ENCODE assay signal across 22 mouse cellular contexts in genomic region chr2:102026156-102026555, GRCm38 (mm10).
"Had no signal": no experiment of that assay in that cellular context is flagged by ENCODE, and none has a peak within 500 bp of the region (broad histone marks: within the 10 kb centered on the region; RNA-seq: fewer than 3 reads in every experiment).

No protein-coding gene starts in this region.

- H3K4me3 ChIP-seq: layer of hippocampus, adult 2 months; limb, embryonic 12.5 days; limb, embryonic 15.5 days; midbrain, embryonic 12.5 days; midbrain, embryonic 15.5 days; neural tube, embryonic 12.5 days; neural tube, embryonic 15.5 days had no signal

- H3K4me2 ChIP-seq: limb, embryonic 12.5 days; limb, embryonic 15.5 days; liver, embryonic 11.5 days; lung, embryonic 14.5 days; midbrain, embryonic 12.5 days; midbrain, embryonic 15.5 days; neural tube, embryonic 12.5 days; neural tube, embryonic 15.5 days had no signal

- H3K27ac ChIP-seq: kidney, postnatal 0 days; limb, embryonic 12.5 days; limb, embryonic 15.5 days; liver, embryonic 14.5 days; macrophage; midbrain, embryonic 12.5 days; midbrain, embryonic 15.5 days; neural tube, embryonic 12.5 days; neural tube, embryonic 15.5 days had no signal

- H3K9me3 ChIP-seq: limb, embryonic 12.5 days; limb, embryonic 15.5 days; midbrain, embryonic 12.5 days; midbrain, embryonic 15.5 days; neural tube, embryonic 12.5 days; neural tube, embryonic 15.5 days had no signal

- H3K9ac ChIP-seq: limb, embryonic 12.5 days; limb, embryonic 15.5 days; liver, embryonic 14.5 days; liver, postnatal 0 days; lung, embryonic 14.5 days; midbrain, embryonic 12.5 days; midbrain, embryonic 15.5 days; neural tube, embryonic 12.5 days; neural tube, embryonic 15.5 days had no signal

- ATAC-seq: liver, postnatal 0 days; lung, postnatal 0 days; midbrain, embryonic 15.5 days had no signal

- H3K27me3 ChIP-seq: limb, embryonic 12.5 days; limb, embryonic 15.5 days; midbrain, embryonic 12.5 days; midbrain, embryonic 15.5 days; neural tube, embryonic 12.5 days; neural tube, embryonic 15.5 days had no signal

- DNase-seq: kidney, adult 2 months; kidney, postnatal 25 days; layer of hippocampus, postnatal 36 days; left cerebral cortex, postnatal 4 days; liver, postnatal 0 days; lung, embryonic 14.5 days; right cerebral cortex, adult 18-20 months; right cerebral cortex, postnatal 14 days; thymus, adult 18-20 months; thymus, postnatal 4 days had no signal

- H3K36me3 ChIP-seq: midbrain, embryonic 12.5 days; midbrain, embryonic 15.5 days; neural tube, embryonic 12.5 days; neural tube, embryonic 15.5 days had no signal
